Mouse (Mus musculus): ENCODE results near the gene P2rx7. TPM values are rescaled to one million over a fixed set of nuclear protein-coding genes. Genes with fewer than 3 reads are reported as not detected.

P2rx7 gene
- polyA plus RNA-seq, 1 experiment from 2014 or later, result 2.4 TPM

GRCm38 (mm10) chr5:122622526-122622925 is 21.2 kb upstream of the P2rx7 start:
- 96% methylated on average over 5 of the region's 5 CpGs for WGBS
- H3K9me3 ChIP-seq (ENCODE audit: control insufficient read depth, low read length), result no peaks in the 10 kb centered on the region
- no peaks in the 10 kb centered on the region for H3K36me3 ChIP-seq (ENCODE audit: control insufficient read depth, insufficient read depth)
- no peaks in the 10 kb centered on the region for H3K4me1 ChIP-seq (replicated peaks; ENCODE audit: control insufficient read depth, insufficient read depth, low read length)
- H3K27me3 ChIP-seq (replicated peaks; ENCODE audit: control insufficient read depth, insufficient read depth, low read length), result no peaks in the 10 kb centered on the region
- no peak overlapping the region for H3K9ac ChIP-seq (replicated peaks; ENCODE audit: low read depth, low read length)
- H3K4me2 ChIP-seq (ENCODE audit: low read length), result no peak overlapping the region
- no peak for ATAC-seq
- H3K27ac ChIP-seq (ENCODE audit: low read length), result no peak overlapping the region
- H3K4me3 ChIP-seq (replicated peaks; ENCODE audit: low read length), result no peak overlapping the region

GRCm38 (mm10) chr5:122623861-122624260 is 19.9 kb upstream of the P2rx7 start:
- no peak for ATAC-seq
- no peaks in the 10 kb centered on the region for H3K9me3 ChIP-seq (ENCODE audit: control insufficient read depth, low read length)
- no peak overlapping the region for H3K4me2 ChIP-seq (ENCODE audit: low read length)
- H3K4me1 ChIP-seq (replicated peaks; ENCODE audit: control insufficient read depth, insufficient read depth, low read length), result no peaks in the 10 kb centered on the region
- no peaks in the 10 kb centered on the region for H3K27me3 ChIP-seq (replicated peaks; ENCODE audit: control insufficient read depth, insufficient read depth, low read length)
- no peaks in the 10 kb centered on the region for H3K36me3 ChIP-seq (ENCODE audit: control insufficient read depth, insufficient read depth)
- H3K9ac ChIP-seq (replicated peaks; ENCODE audit: low read depth, low read length), result no peak overlapping the region
- WGBS, result 84% methylated on average over 9 of the region's 9 CpGs
- H3K27ac ChIP-seq (ENCODE audit: low read length), result no peak overlapping the region
- no peak overlapping the region for H3K4me3 ChIP-seq (replicated peaks; ENCODE audit: low read length)

GRCm38 (mm10) chr5:122624952-122625479 is 18.7 kb upstream of the P2rx7 start:
- Histone ChIP-seq H3K4me2 (ENCODE audit: low read length) (no peak overlapping the region), H3K27ac (ENCODE audit: low read length) (no peak overlapping the region), H3K9ac (replicated peaks; ENCODE audit: low read depth, low read length) (no peak overlapping the region), H3K4me3 (replicated peaks; ENCODE audit: low read length) (no peak overlapping the region), H3K9me3 (ENCODE audit: control insufficient read depth, low read length) (no peaks in the 10 kb centered on the region), H3K4me1 (replicated peaks; ENCODE audit: control insufficient read depth, insufficient read depth, low read length) (no peaks in the 10 kb centered on the region), H3K27me3 (replicated peaks; ENCODE audit: control insufficient read depth, insufficient read depth, low read length) (no peaks in the 10 kb centered on the region), H3K36me3 (ENCODE audit: control insufficient read depth, insufficient read depth) (no peaks in the 10 kb centered on the region)
- no peak for ATAC-seq
- 91% methylated on average over 11 of the region's 11 CpGs for WGBS

- H3K9ac ChIP-seq (replicated peaks; ENCODE audit: low read depth, low read length), result no peak overlapping the region
- no peak overlapping the region for H3K27ac ChIP-seq (ENCODE audit: low read length)
- no peak for ATAC-seq
- no peaks in the 10 kb centered on the region for H3K36me3 ChIP-seq (ENCODE audit: control insufficient read depth, insufficient read depth)
- H3K4me3 ChIP-seq (replicated peaks; ENCODE audit: low read length), result no peak overlapping the region
- no peaks in the 10 kb centered on the region for H3K27me3 ChIP-seq (replicated peaks; ENCODE audit: control insufficient read depth, insufficient read depth, low read length)
- H3K4me1 ChIP-seq (replicated peaks; ENCODE audit: control insufficient read depth, insufficient read depth, low read length), result no peaks in the 10 kb centered on the region
- H3K4me2 ChIP-seq (ENCODE audit: low read length), result no peak overlapping the region
- no peaks in the 10 kb centered on the region for H3K9me3 ChIP-seq (ENCODE audit: control insufficient read depth, low read length)
- WGBS, result 88% methylated on average over 14 of the region's 14 CpGs
Measured at GRCm38 (mm10) chr5:122625565-122626252, 18.0 kb upstream of the P2rx7 start.

DNA sequence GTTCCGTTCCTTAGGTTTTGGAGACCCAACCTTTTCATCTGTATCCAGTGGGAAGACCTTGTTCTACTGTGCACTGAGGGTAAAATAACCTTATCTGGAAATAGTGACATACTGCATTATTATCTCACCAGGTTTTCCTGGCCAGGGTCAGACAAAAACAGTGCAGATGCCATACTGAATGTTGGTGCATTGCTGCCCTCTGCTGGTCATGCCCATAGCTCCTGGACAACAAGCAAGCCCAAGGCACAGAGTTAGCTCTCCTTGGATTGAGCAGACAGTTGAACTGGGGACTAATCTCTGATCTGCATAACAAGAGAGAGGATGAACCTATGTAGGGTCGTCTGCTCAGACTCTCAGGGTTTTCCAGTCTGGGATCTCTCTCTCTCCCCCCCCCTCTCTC is 16.5 kb upstream of the P2rx7 start:
- H3K4me2 ChIP-seq (ENCODE audit: low read length), result no peak overlapping the region
- no peaks in the 10 kb centered on the region for H3K36me3 ChIP-seq (ENCODE audit: control insufficient read depth, insufficient read depth)
- peak; percentile 80 for ATAC-seq
- H3K27ac ChIP-seq (ENCODE audit: low read length), result no peak overlapping the region
- H3K9me3 ChIP-seq (ENCODE audit: control insufficient read depth, low read length), result no peaks in the 10 kb centered on the region
- no peak overlapping the region for H3K9ac ChIP-seq (replicated peaks; ENCODE audit: low read depth, low read length)
- WGBS, result 40% methylated on average over 2 of the region's 2 CpGs
- no peaks in the 10 kb centered on the region for H3K27me3 ChIP-seq (replicated peaks; ENCODE audit: control insufficient read depth, insufficient read depth, low read length)
- H3K4me3 ChIP-seq (replicated peaks; ENCODE audit: low read length), result no peak overlapping the region
- no peaks in the 10 kb centered on the region for H3K4me1 ChIP-seq (replicated peaks; ENCODE audit: control insufficient read depth, insufficient read depth, low read length)

GRCm38 (mm10) chr5:122635228-122635627 is 8.5 kb upstream of the P2rx7 start:
- Histone ChIP-seq H3K4me3 (replicated peaks; ENCODE audit: low read length) (no peak overlapping the region), H3K27me3 (replicated peaks; ENCODE audit: control insufficient read depth, insufficient read depth, low read length) (no peaks in the 10 kb centered on the region), H3K27ac (ENCODE audit: low read length) (no peak overlapping the region), H3K36me3 (ENCODE audit: control insufficient read depth, insufficient read depth) (no peaks in the 10 kb centered on the region), H3K4me1 (replicated peaks; ENCODE audit: control insufficient read depth, insufficient read depth, low read length) (no peaks in the 10 kb centered on the region), H3K4me2 (ENCODE audit: low read length) (no peak overlapping the region), H3K9me3 (ENCODE audit: control insufficient read depth, low read length) (no peaks in the 10 kb centered on the region), H3K9ac (replicated peaks; ENCODE audit: low read depth, low read length) (no peak overlapping the region)
- no peak for ATAC-seq
- 83% methylated on average over 8 of the region's 8 CpGs for WGBS

GRCm38 (mm10) chr5:122636308-122636707 is 7.4 kb upstream of the P2rx7 start:
- no peak overlapping the region for H3K9ac ChIP-seq (replicated peaks; ENCODE audit: low read depth, low read length)
- H3K4me1 ChIP-seq (replicated peaks; ENCODE audit: control insufficient read depth, insufficient read depth, low read length), result no peaks in the 10 kb centered on the region
- no peaks in the 10 kb centered on the region for H3K36me3 ChIP-seq (ENCODE audit: control insufficient read depth, insufficient read depth)
- no peak overlapping the region for H3K4me2 ChIP-seq (ENCODE audit: low read length)
- no peak overlapping the region for H3K4me3 ChIP-seq (replicated peaks; ENCODE audit: low read length)
- no peaks in the 10 kb centered on the region for H3K9me3 ChIP-seq (ENCODE audit: control insufficient read depth, low read length)
- no peaks in the 10 kb centered on the region for H3K27me3 ChIP-seq (replicated peaks; ENCODE audit: control insufficient read depth, insufficient read depth, low read length)
- WGBS, result 71% methylated on average over 9 of the region's 9 CpGs
- no peak for ATAC-seq
- H3K27ac ChIP-seq (ENCODE audit: low read length), result no peak overlapping the region

DNA sequence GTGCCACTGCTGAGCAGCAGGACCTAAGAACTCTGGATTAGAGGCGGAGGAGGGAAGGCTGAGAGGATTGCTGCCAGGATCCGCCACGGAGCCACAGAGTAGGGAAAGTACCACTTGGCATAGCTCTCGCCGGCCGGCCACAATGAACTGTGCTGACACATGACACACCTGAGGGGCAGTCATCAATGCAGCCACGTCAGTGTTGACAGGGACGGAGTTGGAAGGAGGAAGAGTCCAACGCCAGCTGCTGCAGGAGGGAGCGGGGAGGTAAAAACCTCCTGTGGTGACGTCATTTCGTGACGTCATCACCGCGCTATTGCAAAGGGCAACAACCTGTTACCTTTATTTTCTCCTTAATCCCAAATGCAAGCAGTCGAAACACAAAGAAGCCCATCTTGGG is 6.8 kb upstream of the P2rx7 start:
- H3K4me3 ChIP-seq (replicated peaks; ENCODE audit: low read length), result peak overlapping the region; percentile 23
- H3K27ac ChIP-seq (ENCODE audit: low read length), result no peak overlapping the region
- H3K36me3 ChIP-seq (ENCODE audit: control insufficient read depth, insufficient read depth), result no peaks in the 10 kb centered on the region
- peak overlapping the region; percentile 50 for H3K4me2 ChIP-seq (ENCODE audit: low read length)
- no peak for ATAC-seq
- WGBS, result 31% methylated on average over 16 of the region's 16 CpGs
- H3K9me3 ChIP-seq (ENCODE audit: control insufficient read depth, low read length), result no peaks in the 10 kb centered on the region
- H3K27me3 ChIP-seq (replicated peaks; ENCODE audit: control insufficient read depth, insufficient read depth, low read length), result no peaks in the 10 kb centered on the region
- H3K4me1 ChIP-seq (replicated peaks; ENCODE audit: control insufficient read depth, insufficient read depth, low read length), result no peaks in the 10 kb centered on the region
- H3K9ac ChIP-seq (replicated peaks; ENCODE audit: low read depth, low read length), result 0 out of 2 replicates have a peak overlapping the region, but pooled peaks have one; percentile 22

DNA sequence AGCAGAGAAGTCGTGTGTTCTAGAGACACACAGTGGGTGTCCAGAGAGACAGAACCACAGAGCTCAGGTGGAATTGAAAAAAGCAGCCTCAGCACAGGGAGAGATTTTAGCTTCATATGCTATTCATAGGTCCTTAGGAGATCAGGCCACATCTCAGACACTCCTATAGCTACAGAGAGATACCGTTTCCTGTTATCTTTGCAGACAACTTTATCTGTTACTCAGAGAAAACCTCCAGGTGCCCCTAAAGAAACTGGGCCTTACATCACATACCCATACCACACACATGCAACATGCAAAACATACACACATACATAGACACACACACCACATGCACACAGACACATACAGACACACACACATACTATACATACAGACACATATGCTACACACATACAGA is 5.4 kb upstream of the P2rx7 start:
- Histone ChIP-seq H3K27me3 (replicated peaks; ENCODE audit: control insufficient read depth, insufficient read depth, low read length) (no peaks in the 10 kb centered on the region), H3K4me3 (replicated peaks; ENCODE audit: low read length) (no peak overlapping the region), H3K9ac (replicated peaks; ENCODE audit: low read depth, low read length) (no peak overlapping the region), H3K27ac (ENCODE audit: low read length) (no peak overlapping the region), H3K36me3 (ENCODE audit: control insufficient read depth, insufficient read depth) (no peaks in the 10 kb centered on the region), H3K4me2 (ENCODE audit: low read length) (no peak overlapping the region), H3K9me3 (ENCODE audit: control insufficient read depth, low read length) (no peaks in the 10 kb centered on the region), H3K4me1 (replicated peaks; ENCODE audit: control insufficient read depth, insufficient read depth, low read length) (no peaks in the 10 kb centered on the region)
- 93% methylated on average over 2 of the region's 2 CpGs for WGBS
- no peak for ATAC-seq
